Mouse (Mus musculus): ENCODE measurements around the gene Tmsb4x. TPM values are rescaled to one million over a fixed set of nuclear protein-coding genes. Genes with fewer than 3 reads are reported as not detected.
A peak's percentile ranks its signal among the peaks of the same experiment; 100 is the strongest.

The Tmsb4x gene
- polyA plus RNA-seq, 1 experiment from 2014 or later = 3,374 TPM

DNA sequence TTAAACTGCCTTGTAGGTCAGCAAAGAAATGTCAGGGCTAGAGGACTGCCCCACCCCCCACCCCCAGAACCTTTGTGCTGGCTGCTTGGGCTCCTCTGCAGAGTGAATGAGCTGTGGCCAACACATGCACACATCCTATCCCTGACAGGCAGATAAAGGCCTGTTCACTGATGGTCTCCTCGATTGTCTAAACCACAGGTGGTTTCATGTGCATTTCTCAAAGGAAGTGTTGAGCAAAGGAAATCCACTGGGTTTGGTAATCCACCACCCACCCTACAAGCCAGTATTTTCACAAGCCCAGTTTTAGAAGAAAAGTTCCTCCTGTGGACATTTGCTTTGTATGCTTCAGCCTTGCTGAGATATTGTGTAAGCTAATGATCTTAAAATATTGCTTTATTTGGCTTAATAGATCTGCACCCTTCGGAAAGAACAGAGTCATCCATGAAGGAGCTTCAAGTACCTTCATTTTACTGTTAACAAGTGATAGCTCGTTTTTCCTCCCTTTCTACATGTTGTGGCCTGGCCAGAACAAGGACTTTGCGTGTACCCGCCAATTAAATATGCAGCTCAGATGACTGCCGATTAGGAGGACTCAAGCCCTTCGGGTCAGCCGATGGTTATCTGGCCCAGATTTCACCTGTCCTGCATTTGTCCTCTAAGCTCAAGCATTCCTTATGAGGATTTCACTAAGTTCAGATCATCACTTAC, 3.1 kb downstream of the Tmsb4x start:
- ATAC-seq (replicated peaks; ENCODE audit: low FRiP score, low TSS enrichment, low read depth) (no peak), DNase-seq (ENCODE audit: low spot score) (no peak)
- Histone ChIP-seq H3K4me2 (ENCODE audit: low read length) (no peak overlapping the region), H3K4me1 (replicated peaks; ENCODE audit: control insufficient read depth, insufficient read depth, low read length) (no peaks in the 10 kb centered on the region), H3K36me3 (ENCODE audit: control insufficient read depth, insufficient read depth, low read length) (no peaks in the 10 kb centered on the region), H3K4me3 (ENCODE audit: low read depth, low read length) (no peak overlapping the region), H3K9me3 (ENCODE audit: control insufficient read depth, low read length) (no peaks in the 10 kb centered on the region), H3K27ac (ENCODE audit: low read depth) (no peak overlapping the region), H3K9ac (ENCODE audit: low read length) (no peak overlapping the region), H3K27me3 (replicated peaks; ENCODE audit: control insufficient read depth, insufficient read depth, low read length) (peaks cover 3% of the 10 kb centered on the region; the same call in 1 of the 2 replicates)
- whole genome bisulfite sequencing = 61% methylated on average over 8 of the region's 8 CpGs

DNA sequence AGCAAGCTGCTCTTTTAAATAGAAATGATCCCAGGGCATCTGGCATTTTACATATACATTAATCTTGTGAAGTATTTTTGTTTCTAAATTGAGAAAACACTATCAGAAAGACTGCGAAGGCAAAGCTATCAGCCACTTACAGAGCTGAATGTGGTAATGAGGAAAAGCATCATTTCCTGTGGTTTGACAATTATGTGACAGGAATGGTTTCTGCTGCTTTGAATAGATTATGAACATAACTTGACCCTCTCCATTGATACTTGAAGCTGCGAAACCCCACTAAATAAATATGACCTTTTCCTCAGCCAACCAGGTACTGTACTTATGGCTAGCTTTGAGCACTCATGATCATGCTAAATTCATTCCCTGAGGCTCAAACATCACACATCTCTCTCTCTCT, 7.8 kb downstream of the Tmsb4x start:
- Histone ChIP-seq H3K27ac (ENCODE audit: low read depth) (no peak overlapping the region), H3K4me3 (ENCODE audit: low read depth, low read length) (no peak overlapping the region), H3K36me3 (ENCODE audit: control insufficient read depth, insufficient read depth, low read length) (no peaks in the 10 kb centered on the region), H3K9ac (ENCODE audit: low read length) (no peak overlapping the region), H3K9me3 (ENCODE audit: control insufficient read depth, low read length) (no peaks in the 10 kb centered on the region), H3K27me3 (replicated peaks; ENCODE audit: control insufficient read depth, insufficient read depth, low read length) (0 out of 2 replicates have a peak, but pooled peaks cover 3% of the 10 kb centered on the region), H3K4me1 (replicated peaks; ENCODE audit: control insufficient read depth, insufficient read depth, low read length) (no peaks in the 10 kb centered on the region), H3K4me2 (ENCODE audit: low read length) (no peak overlapping the region)
- DNase-seq (ENCODE audit: low spot score) (no peak), ATAC-seq (replicated peaks; ENCODE audit: low FRiP score, low TSS enrichment, low read depth) (no peak)
- WGBS = 74% methylated on average over 2 of the region's 2 CpGs

DNA sequence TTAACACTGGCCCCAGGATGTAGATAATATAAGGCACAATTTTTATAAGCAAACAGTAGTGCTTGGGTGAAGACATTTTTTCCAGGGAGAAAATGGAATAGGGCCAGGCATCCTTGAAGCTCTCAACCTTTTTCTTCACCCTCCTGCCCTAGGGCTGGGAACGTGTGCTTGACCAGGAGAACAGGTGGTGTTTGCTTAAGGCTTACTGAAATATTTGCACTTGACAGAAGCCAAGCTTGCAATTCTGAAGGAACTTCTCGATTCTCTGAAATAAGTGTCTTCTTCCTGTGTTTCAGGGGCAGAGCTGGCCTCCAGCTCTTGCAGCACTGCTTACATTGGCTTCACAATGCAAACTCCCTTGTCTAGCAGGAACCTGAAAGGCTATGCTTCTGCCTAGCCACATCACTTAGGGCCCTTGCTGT, 13.9 kb downstream of the Tmsb4x start:
- no peaks in the 10 kb centered on the region for H3K9me3 ChIP-seq (ENCODE audit: control insufficient read depth, low read length)
- H3K4me2 ChIP-seq (ENCODE audit: low read length) = no peak overlapping the region
- H3K27me3 ChIP-seq (replicated peaks; ENCODE audit: control insufficient read depth, insufficient read depth, low read length) = no peaks in the 10 kb centered on the region; the same call in 1 of the 2 replicates
- no peak overlapping the region for H3K4me3 ChIP-seq (ENCODE audit: low read depth, low read length)
- WGBS = 31% methylated on average over 2 of the region's 2 CpGs
- ATAC-seq (replicated peaks; ENCODE audit: low FRiP score, low TSS enrichment, low read depth) = no peak
- no peak for DNase-seq (ENCODE audit: low spot score)
- no peaks in the 10 kb centered on the region for H3K4me1 ChIP-seq (replicated peaks; ENCODE audit: control insufficient read depth, insufficient read depth, low read length)
- H3K36me3 ChIP-seq (ENCODE audit: control insufficient read depth, insufficient read depth, low read length) = no peaks in the 10 kb centered on the region
- H3K9ac ChIP-seq (ENCODE audit: low read length) = no peak overlapping the region
- H3K27ac ChIP-seq (ENCODE audit: low read depth) = peak overlapping the region; percentile 11; the same call in 1 of the 2 replicates

DNA sequence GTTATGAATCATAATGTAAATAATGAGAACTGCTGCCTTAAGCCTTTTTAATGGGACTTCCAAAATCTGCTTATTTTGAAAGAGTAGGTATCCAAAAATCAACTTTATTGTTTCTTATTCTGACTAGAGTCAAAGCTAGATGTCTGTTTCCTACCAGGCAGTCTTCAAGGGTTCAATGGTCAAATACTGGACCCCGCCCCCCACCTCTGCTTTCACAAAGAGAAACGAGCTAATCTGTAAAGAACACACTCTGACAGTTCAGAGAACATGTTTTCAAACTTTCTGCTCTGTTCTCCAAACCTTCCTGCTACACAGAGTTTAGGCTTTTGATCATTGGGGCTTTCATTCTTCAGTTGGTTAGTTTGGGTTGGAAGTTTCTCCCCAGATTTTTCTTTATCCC, 22.8 kb downstream of the Tmsb4x start:
- H3K4me3 ChIP-seq (ENCODE audit: low read depth, low read length) = no peak overlapping the region
- H3K27ac ChIP-seq (ENCODE audit: low read depth) = no peak overlapping the region
- DNase-seq (ENCODE audit: low spot score) (no peak), ATAC-seq (replicated peaks; ENCODE audit: low FRiP score, low TSS enrichment, low read depth) (no peak)
- H3K9ac ChIP-seq (ENCODE audit: low read length) = no peak overlapping the region
- H3K36me3 ChIP-seq (ENCODE audit: control insufficient read depth, insufficient read depth, low read length) = no peaks in the 10 kb centered on the region
- 0 out of 2 replicates have a peak, but pooled peaks cover 10% of the 10 kb centered on the region for H3K27me3 ChIP-seq (replicated peaks; ENCODE audit: control insufficient read depth, insufficient read depth, low read length)
- WGBS = 41% methylated on average over 2 of the region's 2 CpGs
- H3K9me3 ChIP-seq (ENCODE audit: control insufficient read depth, low read length) = no peaks in the 10 kb centered on the region
- H3K4me1 ChIP-seq (replicated peaks; ENCODE audit: control insufficient read depth, insufficient read depth, low read length) = no peaks in the 10 kb centered on the region
- H3K4me2 ChIP-seq (ENCODE audit: low read length) = no peak overlapping the region

DNA sequence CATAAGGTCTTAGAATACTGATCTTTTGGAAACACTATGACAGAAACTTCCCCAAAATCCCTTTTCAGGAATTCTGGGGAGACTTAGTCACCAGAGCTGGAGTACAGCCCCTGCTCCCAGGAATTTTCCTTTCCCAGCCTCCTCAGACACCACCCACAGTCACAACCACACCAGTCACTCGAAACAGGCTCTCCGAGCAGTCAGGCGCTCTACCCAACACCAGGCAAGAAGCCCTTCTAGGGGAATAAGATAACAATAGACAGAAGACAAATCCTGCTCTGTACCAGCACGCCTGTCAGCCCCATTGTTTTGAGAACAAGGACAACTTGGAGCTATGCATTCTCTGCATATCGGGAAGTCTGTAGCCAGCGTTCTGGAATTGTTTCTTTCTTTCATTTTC, 25.6 kb downstream of the Tmsb4x start:
- H3K36me3 ChIP-seq (ENCODE audit: control insufficient read depth, insufficient read depth, low read length) = no peaks in the 10 kb centered on the region
- 69% methylated on average over 6 of the region's 6 CpGs for WGBS
- no peaks in the 10 kb centered on the region for H3K4me1 ChIP-seq (replicated peaks; ENCODE audit: control insufficient read depth, insufficient read depth, low read length)
- no peaks in the 10 kb centered on the region for H3K9me3 ChIP-seq (ENCODE audit: control insufficient read depth, low read length)
- H3K4me2 ChIP-seq (ENCODE audit: low read length) = no peak overlapping the region
- ATAC-seq (replicated peaks; ENCODE audit: low FRiP score, low TSS enrichment, low read depth) (no peak), DNase-seq (ENCODE audit: low spot score) (no peak)
- no peak overlapping the region for H3K9ac ChIP-seq (ENCODE audit: low read length)
- 0 out of 2 replicates have a peak, but pooled peaks cover 10% of the 10 kb centered on the region for H3K27me3 ChIP-seq (replicated peaks; ENCODE audit: control insufficient read depth, insufficient read depth, low read length)
- H3K27ac ChIP-seq (ENCODE audit: low read depth) = no peak overlapping the region
- H3K4me3 ChIP-seq (ENCODE audit: low read depth, low read length) = no peak overlapping the region

DNA sequence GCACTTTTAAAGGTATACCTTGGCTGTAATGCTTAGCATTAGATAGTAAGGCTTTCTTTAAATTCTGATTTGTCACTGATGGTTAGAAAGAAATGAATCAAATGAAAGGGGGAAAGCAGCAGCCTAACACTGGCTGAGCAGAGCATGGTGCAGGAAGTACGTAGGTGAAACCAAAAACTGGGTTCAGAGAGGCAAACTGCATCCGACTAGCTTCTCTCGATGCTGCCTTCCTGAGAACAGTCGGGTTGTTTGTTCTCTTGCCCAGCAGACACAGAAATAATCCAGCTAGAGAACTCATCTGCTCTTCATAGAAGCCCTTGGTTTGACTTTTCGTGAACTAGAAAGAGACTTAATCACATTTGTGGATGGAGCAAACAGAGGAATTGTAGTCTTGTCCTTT, 26.7 kb downstream of the Tmsb4x start:
- H3K27ac ChIP-seq (ENCODE audit: low read depth) = no peak overlapping the region
- H3K4me2 ChIP-seq (ENCODE audit: low read length) = no peak overlapping the region
- 0 out of 2 replicates have a peak, but pooled peaks cover 10% of the 10 kb centered on the region for H3K27me3 ChIP-seq (replicated peaks; ENCODE audit: control insufficient read depth, insufficient read depth, low read length)
- H3K4me3 ChIP-seq (ENCODE audit: low read depth, low read length) = no peak overlapping the region
- no peaks in the 10 kb centered on the region for H3K9me3 ChIP-seq (ENCODE audit: control insufficient read depth, low read length)
- no peak overlapping the region for H3K9ac ChIP-seq (ENCODE audit: low read length)
- no peaks in the 10 kb centered on the region for H3K36me3 ChIP-seq (ENCODE audit: control insufficient read depth, insufficient read depth, low read length)
- ATAC-seq (replicated peaks; ENCODE audit: low FRiP score, low TSS enrichment, low read depth) (no peak), DNase-seq (ENCODE audit: low spot score) (no peak)
- no peaks in the 10 kb centered on the region for H3K4me1 ChIP-seq (replicated peaks; ENCODE audit: control insufficient read depth, insufficient read depth, low read length)
- 62% methylated on average over 5 of the region's 5 CpGs for WGBS

DNA sequence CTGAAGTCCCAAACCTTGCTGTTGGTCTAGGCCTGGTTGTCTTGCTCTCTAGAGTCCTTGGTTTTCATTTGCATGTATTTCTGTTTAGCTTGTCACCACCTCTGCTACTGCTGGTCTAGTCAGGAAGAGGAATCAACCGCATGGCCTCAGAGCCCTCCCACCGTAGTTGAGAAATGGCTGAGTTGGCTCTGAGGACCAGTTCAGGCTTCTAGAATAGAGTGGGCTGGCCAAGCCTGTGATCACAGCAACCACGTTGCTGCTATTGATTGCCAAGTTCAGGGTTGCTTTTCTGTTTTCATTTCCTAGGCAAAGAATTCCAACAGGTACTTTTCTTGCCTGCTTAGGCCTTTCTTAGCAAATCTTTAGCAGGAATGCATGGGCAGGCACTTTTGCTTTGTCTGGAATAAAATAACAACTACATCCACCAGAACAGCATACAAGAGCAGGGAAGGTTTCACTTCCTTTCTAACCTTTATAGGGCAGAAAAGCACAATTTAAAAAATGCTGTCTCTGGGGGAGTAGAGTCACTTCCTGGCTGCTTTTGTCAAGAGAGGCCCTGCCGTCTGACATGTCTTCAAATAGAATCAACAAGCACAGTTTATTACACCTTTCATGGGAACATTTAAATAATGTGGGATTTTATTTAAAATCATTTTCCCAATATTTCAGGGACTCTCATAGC, 29.0 kb downstream of the Tmsb4x start:
- Histone ChIP-seq H3K9ac (ENCODE audit: low read length) (no peak overlapping the region), H3K4me1 (replicated peaks; ENCODE audit: control insufficient read depth, insufficient read depth, low read length) (no peaks in the 10 kb centered on the region), H3K9me3 (ENCODE audit: control insufficient read depth, low read length) (no peaks in the 10 kb centered on the region), H3K27me3 (replicated peaks; ENCODE audit: control insufficient read depth, insufficient read depth, low read length) (0 out of 2 replicates have a peak, but pooled peaks cover 8% of the 10 kb centered on the region), H3K4me2 (ENCODE audit: low read length) (no peak overlapping the region), H3K4me3 (ENCODE audit: low read depth, low read length) (no peak overlapping the region), H3K36me3 (ENCODE audit: control insufficient read depth, insufficient read depth, low read length) (no peaks in the 10 kb centered on the region), H3K27ac (ENCODE audit: low read depth) (no peak overlapping the region)
- DNase-seq (ENCODE audit: low spot score) (no peak), ATAC-seq (replicated peaks; ENCODE audit: low FRiP score, low TSS enrichment, low read depth) (no peak)
- 69% methylated on average over 4 of the region's 4 CpGs for WGBS

DNA sequence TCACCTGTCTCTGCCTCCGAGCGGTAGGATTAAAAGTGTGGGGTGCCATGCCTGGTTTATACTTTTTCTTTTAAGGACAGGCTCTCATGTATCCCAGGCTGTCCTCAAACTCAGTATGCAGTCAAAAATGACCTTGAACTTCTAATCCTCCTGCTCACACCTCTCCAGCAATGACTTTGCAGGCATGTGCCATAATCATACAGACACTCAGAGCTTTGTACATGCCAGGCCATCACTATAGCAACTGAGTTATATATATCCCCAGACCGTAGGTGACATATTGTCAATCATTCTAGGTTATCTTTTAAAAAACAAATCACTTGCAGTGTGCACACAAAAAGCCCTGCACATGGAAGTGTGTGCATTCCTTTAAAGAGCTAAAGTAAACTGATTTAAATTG, 29.6 kb downstream of the Tmsb4x start:
- no peak overlapping the region for H3K4me3 ChIP-seq (ENCODE audit: low read depth, low read length)
- H3K4me2 ChIP-seq (ENCODE audit: low read length) = no peak overlapping the region
- DNase-seq (ENCODE audit: low spot score) (no peak), ATAC-seq (replicated peaks; ENCODE audit: low FRiP score, low TSS enrichment, low read depth) (no peak)
- H3K27me3 ChIP-seq (replicated peaks; ENCODE audit: control insufficient read depth, insufficient read depth, low read length) = 0 out of 2 replicates have a peak, but pooled peaks cover 9% of the 10 kb centered on the region
- no peaks in the 10 kb centered on the region for H3K36me3 ChIP-seq (ENCODE audit: control insufficient read depth, insufficient read depth, low read length)
- no peaks in the 10 kb centered on the region for H3K9me3 ChIP-seq (ENCODE audit: control insufficient read depth, low read length)
- H3K4me1 ChIP-seq (replicated peaks; ENCODE audit: control insufficient read depth, insufficient read depth, low read length) = no peaks in the 10 kb centered on the region
- WGBS = 80% methylated on average over 3 of the region's 3 CpGs
- H3K9ac ChIP-seq (ENCODE audit: low read length) = no peak overlapping the region
- no peak overlapping the region for H3K27ac ChIP-seq (ENCODE audit: low read depth)

Measured in intestine, embryonic 14.5 days (tissue).